Mouse (Mus musculus) myocyte (in vitro differentiated cells): ENCODE measurements around the gene Golga2. TPM values are rescaled to one million over a fixed set of nuclear protein-coding genes. Genes with fewer than 3 reads are reported as not detected.

ENCODE experiments used
- H3K27me3 ChIP-seq: one replicate; pipeline ENCODE4 v1.6.1; 2011; ENCODE audit not compliant: control insufficient read depth, insufficient read depth, insufficient read length
- H3K36me3 ChIP-seq: one replicate; pipeline ENCODE4 v1.6.1; 2011; ENCODE audit not compliant: control insufficient read depth, insufficient read depth
- H3K4me2 ChIP-seq: one replicate; pipeline ENCODE4 v1.6.1; 2011; ENCODE audit warnings: low read depth, control low read depth
- H3K4me3 ChIP-seq: one replicate; pipeline ENCODE4 v1.5.1; 2011; ENCODE audit warnings: mild to moderate bottlenecking, control low read depth, moderate library complexity
- H3K79me2 ChIP-seq: one replicate; pipeline ENCODE4 v1.6.1; 2011; ENCODE audit not compliant: control insufficient read depth, insufficient read depth
- H3ac ChIP-seq: one replicate; pipeline ENCODE4 v1.6.1; 2011; ENCODE audit not compliant: control insufficient read depth, insufficient read length
- CEBPB ChIP-seq: IDR thresholded peaks from 2 replicates; pipeline ENCODE4 v1.6.1; 2011; ENCODE audit warnings: mild to moderate bottlenecking, moderate library complexity; ENCODE audit not compliant: poor library complexity, insufficient read depth, severe bottlenecking
- E2F4 ChIP-seq: IDR thresholded peaks from one replicate; pipeline ENCODE4 v1.6.1; 2011; ENCODE audit warnings: mild to moderate bottlenecking, control low read depth, moderate library complexity; ENCODE audit not compliant: insufficient read depth
- MAX ChIP-seq: IDR thresholded peaks from one replicate; pipeline ENCODE4 v1.6.1; 2011; ENCODE audit warnings: low read depth, mild to moderate bottlenecking, control low read depth
- MYOD1 ChIP-seq, 3 experiments: IDR thresholded peaks; one replicate each; pipeline ENCODE4 v1.6.1; 2011; ENCODE audit warnings: control low read depth in 2 of 3, low read depth in 2 of 3, mild to moderate bottlenecking in 2 of 3, moderate library complexity in 1 of 3; ENCODE audit not compliant: insufficient read length in 2 of 3, control insufficient read depth in 1 of 3
- MYOG ChIP-seq, 3 experiments: IDR thresholded peaks; one replicate each; pipeline ENCODE4 v1.6.1; 2011; ENCODE audit warnings: control low read depth in 2 of 3, low read depth in 2 of 3, mild to moderate bottlenecking in 2 of 3; ENCODE audit not compliant: insufficient read length in 2 of 3, control insufficient read depth in 1 of 3, insufficient read depth in 1 of 3
- POLR2A ChIP-seq: IDR thresholded peaks from one replicate; pipeline ENCODE4 v1.6.1; 2011; ENCODE audit warnings: low read depth, mild to moderate bottlenecking, control low read depth, moderate library complexity; ENCODE audit not compliant: insufficient read length
- POLR2AphosphoS2 ChIP-seq: IDR thresholded peaks from one replicate; pipeline ENCODE4 v1.6.1; 2011; ENCODE audit warnings: low read depth, control low read depth; ENCODE audit not compliant: insufficient read length
- REST ChIP-seq: IDR thresholded peaks from one replicate; pipeline ENCODE4 v1.6.1; 2011; ENCODE audit warnings: mild to moderate bottlenecking, control low read depth, moderate library complexity; ENCODE audit not compliant: insufficient read depth, insufficient read length
- SRF ChIP-seq: IDR thresholded peaks from one replicate; pipeline ENCODE4 v1.6.1; 2011; ENCODE audit warnings: low read depth; ENCODE audit not compliant: control insufficient read depth, insufficient read length
- TCF12 ChIP-seq: IDR thresholded peaks from one replicate; pipeline ENCODE4 v1.6.1; 2011; ENCODE audit warnings: mild to moderate bottlenecking, control low read depth; ENCODE audit not compliant: poor library complexity, insufficient read depth, severe bottlenecking
- TCF3 ChIP-seq: IDR thresholded peaks from one replicate; pipeline ENCODE4 v1.6.1; 2011; ENCODE audit warnings: low read depth, control low read depth; ENCODE audit not compliant: insufficient read length
- USF1 ChIP-seq: IDR thresholded peaks from one replicate; pipeline ENCODE4 v1.6.1; 2011; ENCODE audit warnings: low read depth, mild to moderate bottlenecking, control low read depth, moderate library complexity
- polyA plus RNA-seq: library from polyadenylated mRNA; unstranded; fragments of >200 nt; fragmentation: generic; extraction: Trizol; gene quantifications from one replicate; pipeline ENCODE4 v1.2.1, GENCODE M21; 2012; ENCODE audit warnings: missing spikeins

The Golga2 gene
- polyA plus RNA-seq, 1 experiment, result 60.7 TPM

- Histone ChIP-seq H3K4me2 (peak overlapping the region; percentile 34), H3ac (peak overlapping the region; percentile 3), H3K36me3 (no peaks in the 10 kb centered on the region), H3K27me3 (no peaks in the 10 kb centered on the region), H3K79me2 (no peaks in the 10 kb centered on the region), H3K4me3 (peak overlapping the region; percentile 6)
- TF ChIP-seq REST, result no peak
- TF ChIP-seq E2F4, result no peak
- no peak for TF ChIP-seq MAX
- no peak for TF ChIP-seq CEBPB
- no peak for TF ChIP-seq SRF
- TF ChIP-seq POLR2A, result no peak
- no peak for TF ChIP-seq POLR2AphosphoS2
- TF ChIP-seq MYOD1 (IDR thresholded peaks at IDR 0.05; ENCODE audit: control insufficient read depth in 1 of 3, insufficient read length in 2 of 3, low read depth in 2 of 3), result no peak
- TF ChIP-seq MYOG (IDR thresholded peaks at IDR 0.05; ENCODE audit: control insufficient read depth in 1 of 3, insufficient read depth in 1 of 3, insufficient read length in 2 of 3, low read depth in 2 of 3), result no peak
- TF ChIP-seq USF1, result no peak
- no peak for TF ChIP-seq TCF12
- TF ChIP-seq TCF3, result no peak
These were observed 31.8 kb downstream of the Golga2 start for GRCm38 (mm10) chr2:32318709-32319585.

- H3K4me2 ChIP-seq, result no peak overlapping the region
- H3K36me3 ChIP-seq, result no peaks in the 10 kb centered on the region
- no peaks in the 10 kb centered on the region for H3K79me2 ChIP-seq
- H3K4me3 ChIP-seq, result no peak overlapping the region
- TF ChIP-seq SRF (no peak), MYOG (IDR thresholded peaks at IDR 0.05; ENCODE audit: control insufficient read depth in 1 of 3, insufficient read depth in 1 of 3, insufficient read length in 2 of 3, low read depth in 2 of 3) (no peak), POLR2AphosphoS2 (no peak), TCF12 (no peak), USF1 (no peak), REST (no peak), MYOD1 (IDR thresholded peaks at IDR 0.05; ENCODE audit: control insufficient read depth in 1 of 3, insufficient read length in 2 of 3, low read depth in 2 of 3) (no peak), E2F4 (no peak), MAX (no peak), CEBPB (no peak), POLR2A (no peak), TCF3 (no peak)
- no peaks in the 10 kb centered on the region for H3K27me3 ChIP-seq
- no peak overlapping the region for H3ac ChIP-seq
These were observed 32.7 kb downstream of the Golga2 start for GRCm38 (mm10) chr2:32319586-32320580.

GRCm38 (mm10) chr2:32320721-32321120, 33.5 kb downstream of the Golga2 start:
- Histone ChIP-seq H3K36me3 (no peaks in the 10 kb centered on the region), H3K4me3 (no peak overlapping the region), H3ac (no peak overlapping the region), H3K79me2 (no peaks in the 10 kb centered on the region), H3K4me2 (no peak overlapping the region), H3K27me3 (no peaks in the 10 kb centered on the region)
- TF ChIP-seq POLR2A (no peak), E2F4 (no peak)

- TF ChIP-seq TCF3 (no peak), POLR2AphosphoS2 (no peak), USF1 (no peak), SRF (no peak), TCF12 (no peak), E2F4 (no peak), MYOD1 (IDR thresholded peaks at IDR 0.05; ENCODE audit: control insufficient read depth in 1 of 3, insufficient read length in 2 of 3, low read depth in 2 of 3) (no peak), REST (no peak), MAX (no peak), POLR2A (no peak), MYOG (IDR thresholded peaks at IDR 0.05; ENCODE audit: control insufficient read depth in 1 of 3, insufficient read depth in 1 of 3, insufficient read length in 2 of 3, low read depth in 2 of 3) (no peak), CEBPB (no peak)
- Histone ChIP-seq H3K4me2 (no peak overlapping the region), H3K4me3 (no peak overlapping the region), H3K79me2 (no peaks in the 10 kb centered on the region), H3K27me3 (no peaks in the 10 kb centered on the region), H3K36me3 (no peaks in the 10 kb centered on the region), H3ac (no peak overlapping the region)
These were observed 34.6 kb downstream of the Golga2 start for GRCm38 (mm10) chr2:32321591-32322298.
